Mouse (Mus musculus) heart, adult 2 months (tissue): ENCODE measurements around the gene Idua. TPM values are rescaled to one million over a fixed set of nuclear protein-coding genes. Genes with fewer than 3 reads are reported as not detected.
"Not testable (repeated sequence)": the region's sequence is repeated elsewhere in the genome, so short reads cannot be mapped to it uniquely, and the experiment has no call there.

ENCODE experiments used
- DNase-seq, 2 experiments: peaks; one replicate each; pipeline ENCODE4 v3.0.0; 2021
- H3K27ac ChIP-seq: fragments of 200-600 bp; 2 replicates; pipeline ENCODE4 v1.8.1; 2022
- H3K27me3 ChIP-seq: fragments of 200-500 bp; 2 replicates; pipeline ENCODE4 v1.6.1; 2012; ENCODE audit warnings: mild to moderate bottlenecking, low read length, inconsistent platforms, mixed read lengths; ENCODE audit not compliant: control insufficient read depth, insufficient read depth
- H3K36me3 ChIP-seq: fragments of 200-500 bp; 2 replicates; pipeline ENCODE4 v1.6.1; 2012; ENCODE audit warnings: low read length, inconsistent platforms; ENCODE audit not compliant: control insufficient read depth, insufficient read depth
- H3K4me1 ChIP-seq: fragments of 200-500 bp; 2 replicates; pipeline ENCODE4 v1.6.1; 2011; ENCODE audit warnings: low read length; ENCODE audit not compliant: control insufficient read depth, insufficient read depth
- H3K4me3 ChIP-seq: fragments of 200-600 bp; 2 replicates; pipeline ENCODE4 v1.8.1; 2022
- H3K79me2 ChIP-seq: fragments of 200-500 bp; replicated peaks from 2 replicates; pipeline ENCODE4 v1.6.1; 2012; ENCODE audit warnings: mild to moderate bottlenecking, inconsistent platforms, low read length, moderate library complexity, mixed read lengths; ENCODE audit not compliant: control insufficient read depth, insufficient read depth
- H3K9ac ChIP-seq: fragments of 200-500 bp; 2 replicates; pipeline ENCODE4 v1.6.1; 2012; ENCODE audit warnings: low read depth, mild to moderate bottlenecking, control low read depth, inconsistent platforms, low read length, mixed read lengths
- CTCF ChIP-seq: fragments of 200-600 bp; IDR thresholded peaks from 2 replicates; pipeline ENCODE4 v1.8.1; 2022; ENCODE audit warnings: antibody characterized with exemption, mild to moderate bottlenecking, moderate library complexity
- EP300 ChIP-seq: fragments of 200-500 bp; IDR thresholded peaks from 2 replicates; pipeline ENCODE4 v1.6.1; 2011; ENCODE audit warnings: low read depth, low read length, control low read depth; ENCODE audit not compliant: insufficient read depth
- POLR2A ChIP-seq: fragments of 200-500 bp; IDR thresholded peaks from 2 replicates; pipeline ENCODE4 v1.6.1; 2011; ENCODE audit warnings: mild to moderate bottlenecking, low read depth, low read length, control low read depth; ENCODE audit not compliant: insufficient read depth
- WGBS: fragments of 180-500 bp; shearing (Covaris S2); methylation state at CpG from one replicate; pipeline ENCODE4 v1.1.7; 2018; 5-methylcytosine and 5-hydroxymethylcytosine counted together
- intact Hi-C: fragments of 180-260 bp; cut with DNase I; formaldehyde crosslinking; loops from one replicate; pipeline ENCODE4 v1.15.1; 2025
- polyA plus RNA-seq: library from polyadenylated mRNA; depleted of rRNA; stranded (reverse); fragments of >200 nt; gene quantifications from 2 replicates; pipeline ENCODE4 v1.2.3, GENCODE M21; 2012
- total RNA-seq, 2 experiments: library from RNA; stranded (reverse); gene quantifications; 2 replicates each; pipeline ENCODE4 v1.2.3; 2021

Idua gene
- total and polyA plus RNA-seq, 3 experiments: 21.7 to 30.4 (median 23.2) TPM

DNA sequence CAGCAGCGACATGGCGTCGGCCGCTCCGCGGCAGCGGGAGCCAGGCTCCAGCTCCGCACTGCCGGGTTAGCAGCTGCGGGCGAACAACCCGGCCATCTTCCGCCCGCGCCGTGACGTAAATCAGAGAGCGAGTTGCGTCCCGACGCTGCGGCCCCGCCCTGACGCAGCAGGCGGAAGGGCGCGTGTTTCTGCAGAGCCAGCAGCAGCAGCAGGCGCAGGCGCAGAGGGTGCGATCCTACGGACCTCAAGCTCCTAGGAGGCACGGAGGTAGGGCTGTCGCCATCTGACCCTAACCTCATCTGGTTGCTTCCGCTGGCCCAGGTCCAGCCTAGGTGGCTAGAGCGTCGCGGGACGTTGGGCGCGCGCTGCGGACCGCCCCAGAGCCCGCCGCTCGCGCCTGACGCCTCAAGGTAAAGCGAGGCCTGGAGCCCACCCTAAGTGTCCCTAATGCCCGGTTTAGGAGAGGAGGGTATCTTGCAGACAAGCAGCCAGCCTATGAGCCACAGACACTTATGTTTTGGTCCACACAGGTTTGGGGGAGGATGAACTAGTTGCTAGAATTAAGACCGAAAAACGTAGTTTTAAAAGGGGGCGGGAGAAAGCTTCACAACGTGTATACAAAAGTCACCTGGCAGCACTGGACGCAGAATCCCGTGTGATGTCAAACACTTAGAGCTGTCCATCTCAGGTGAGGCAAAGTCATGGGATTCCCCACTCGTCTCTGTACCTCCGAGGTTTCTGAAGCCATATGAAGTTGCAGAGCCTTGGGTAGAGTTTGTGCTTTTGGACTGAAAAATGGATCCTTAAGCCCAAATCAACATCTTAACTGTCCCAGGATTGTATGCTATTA is 30.3 kb upstream of the Idua start, which contains the start of the genes Gak and Tmem175:
Gene Gak (minus strand): TSS at position 122 of the 850 bp plus-strand sequence.
Gene Tmem175 (plus strand): TSS at position 137 of the 850 bp plus-strand sequence.
- peaks cover 3% of the 10 kb centered on the region for H3K4me1 ChIP-seq

GRCm38 (mm10) chr5:108633676-108634075 is 26.5 kb upstream of the Idua start:
- 96% methylated on average over 4 of the region's 4 CpGs for WGBS
- no peak for DNase-seq
- 0 out of 2 replicates have a peak, but pooled peaks cover 1% of the 10 kb centered on the region for H3K4me1 ChIP-seq
- no peak overlapping the region for H3K4me3 ChIP-seq
- H3K79me2 ChIP-seq: no peaks in the 10 kb centered on the region
- H3K27ac ChIP-seq: no peak overlapping the region
- no peak for TF ChIP-seq CTCF
- TF ChIP-seq EP300: no peak
- no peak for TF ChIP-seq POLR2A
- H3K27me3 ChIP-seq: no peaks in the 10 kb centered on the region
- H3K36me3 ChIP-seq: no peaks in the 10 kb centered on the region
- H3K9ac ChIP-seq: no peak overlapping the region
- intact Hi-C loops: no loop called here

More for the DNA sequence above, 30.3 kb upstream of the Idua start, which contains the start of the genes Gak and Tmem175:
- Histone ChIP-seq H3K9ac (peak within 1 kb of the TSS; percentile 84), H3K27me3 (no peaks in the 10 kb centered on the region), H3K79me2 (peaks cover 2% of the 10 kb centered on the region; the same call in 1 of the 2 replicates), H3K4me3 (peak within 1 kb of the TSS; percentile 84), H3K36me3 (peaks cover 3% of the 10 kb centered on the region), H3K27ac (peak within 1 kb of the TSS; percentile 94)
- WGBS: under 1% methylated on average over 58 of the region's 58 CpGs
- intact Hi-C loops: loop anchor here (2.0 to 10.0 kb wide), 5 partner anchors 31 to 1295 kb away; partner anchors contain the start of genes Atp5k, Dgkq, Fgfrl1 and Gm15446
- TF ChIP-seq CTCF (no peak), EP300 (0 out of 2 replicates have a peak, but pooled peaks have one; percentile 66), POLR2A (peak; percentile 93)
- peak; percentile 93 to 96 for DNase-seq

GRCm38 (mm10) chr5:108634088-108634487 is 26.0 kb upstream of the Idua start:
- H3K36me3 ChIP-seq, DNase-seq, H3K27me3 ChIP-seq, H3K4me1 ChIP-seq, H3K4me3 ChIP-seq, H3K27ac ChIP-seq, intact Hi-C loops, H3K79me2 ChIP-seq, H3K9ac ChIP-seq: not testable (repeated sequence)
- 62% methylated on average over 3 of the region's 3 CpGs for WGBS

GRCm38 (mm10) chr5:108636172-108636571 is 24.0 kb upstream of the Idua start:
- no peak overlapping the region for H3K27ac ChIP-seq
- H3K79me2 ChIP-seq: no peaks in the 10 kb centered on the region
- no peaks in the 10 kb centered on the region for H3K4me1 ChIP-seq
- TF ChIP-seq EP300 (no peak), POLR2A (no peak), CTCF (no peak)
- no peaks in the 10 kb centered on the region for H3K36me3 ChIP-seq
- no peak overlapping the region for H3K4me3 ChIP-seq
- no peak for DNase-seq
- 62% methylated on average over 4 of the region's 4 CpGs for WGBS
- H3K9ac ChIP-seq: no peak overlapping the region
- intact Hi-C loops: no loop called here
- no peaks in the 10 kb centered on the region for H3K27me3 ChIP-seq

DNA sequence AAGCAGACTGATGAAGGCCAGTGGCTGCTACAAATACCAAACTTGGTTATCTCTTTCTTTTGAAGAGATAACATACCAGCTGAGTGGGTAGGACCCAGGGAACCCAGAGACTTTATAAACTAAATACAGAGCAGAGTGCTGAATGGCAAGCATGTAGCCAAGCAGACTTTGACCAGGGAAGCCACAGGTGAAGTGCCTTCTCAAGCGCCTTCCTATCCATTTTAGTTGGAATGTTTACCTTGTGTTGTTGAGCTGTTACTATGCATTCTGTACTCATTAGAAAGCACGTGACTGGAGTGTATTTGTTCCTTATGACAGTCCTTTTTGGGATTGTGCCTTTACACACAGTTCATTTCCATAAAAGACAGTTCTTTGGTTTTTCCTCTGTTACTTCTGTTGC is 16.5 kb upstream of the Idua start:
- H3K4me1 ChIP-seq: no peaks in the 10 kb centered on the region
- no peak overlapping the region for H3K9ac ChIP-seq
- DNase-seq: no peak
- H3K27me3 ChIP-seq: no peaks in the 10 kb centered on the region
- H3K79me2 ChIP-seq: no peaks in the 10 kb centered on the region; the same call in 1 of the 2 replicates
- H3K36me3 ChIP-seq: no peaks in the 10 kb centered on the region
- intact Hi-C loops: no loop called here
- WGBS: 71% methylated on average over 2 of the region's 2 CpGs
- no peak for TF ChIP-seq POLR2A
- no peak for TF ChIP-seq EP300
- no peak for TF ChIP-seq CTCF
- H3K27ac ChIP-seq: no peak overlapping the region
- no peak overlapping the region for H3K4me3 ChIP-seq
